Mouse (Mus musculus): ENCODE data around the gene Pcca.

- no peak for TF ChIP-seq POLR2A (IDR thresholded peaks at IDR 0.05; ENCODE audit: borderline replicate concordance, insufficient read depth, low read length)
- no peak for TF ChIP-seq CTCF (IDR thresholded peaks at IDR 0.05; ENCODE audit: borderline replicate concordance, insufficient read depth, low read depth, low read length)
Observed at GRCm38 (mm10) chr14:122557353-122557752, 23.2 kb downstream of the Pcca start.
